Mouse (Mus musculus) urinary bladder, postnatal 4 days (tissue): ENCODE measurements at regions not wholly inside any gene's neighbourhood (a gene's known extent, or its start where the extent isn't known, plus 50 kb on each side); places are given as distances from the start of the nearest gene placed in this dataset.

ENCODE experiments used
- DNase-seq, 2 experiments: peaks; one replicate each; pipeline ENCODE4 v3.0.0; 2021 to 2022; ENCODE audit warnings: low spot score in 2 of 2

DNA sequence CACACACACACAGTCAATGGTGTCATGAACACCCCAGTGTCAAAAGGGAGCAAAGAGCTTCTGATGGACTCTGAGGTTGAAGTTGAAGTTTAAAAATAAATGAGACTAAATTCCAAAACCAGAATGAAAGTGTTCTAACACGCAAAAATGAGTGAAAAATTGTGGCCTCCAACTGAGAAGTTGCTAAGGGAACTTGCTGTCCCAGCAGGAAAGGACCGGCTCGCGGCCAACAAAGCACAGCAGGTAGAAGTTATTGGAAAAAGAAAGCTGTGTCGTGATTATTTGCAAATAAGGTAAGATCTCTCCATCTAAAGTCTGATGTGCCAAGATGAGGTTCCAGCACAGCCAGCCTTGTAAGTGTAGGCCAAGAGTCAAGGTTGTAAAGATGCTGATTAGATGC lies 169.7 kb downstream of the Nrp2 start:
- DNase-seq: no peak

DNA sequence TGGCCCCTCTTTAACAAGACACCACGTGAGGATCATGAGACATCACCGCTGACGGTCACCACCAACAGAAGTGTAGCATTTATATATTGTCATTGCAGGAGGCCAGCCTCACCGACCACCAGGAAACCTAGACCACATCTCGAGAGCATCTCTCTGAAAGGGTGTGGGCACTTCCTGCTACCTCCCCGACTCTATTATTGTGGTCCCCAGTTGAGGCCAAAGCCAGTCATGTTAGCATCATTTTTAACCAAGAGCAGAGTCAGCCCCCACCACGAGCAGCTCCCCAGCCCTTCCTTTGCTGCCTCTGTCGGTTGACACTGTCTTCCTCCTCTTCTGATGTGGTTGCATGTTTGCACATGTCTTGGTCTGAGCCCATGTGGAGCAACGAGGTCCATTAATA lies 172.5 kb downstream of the Nrp2 start:
- DNase-seq: no peak

DNA sequence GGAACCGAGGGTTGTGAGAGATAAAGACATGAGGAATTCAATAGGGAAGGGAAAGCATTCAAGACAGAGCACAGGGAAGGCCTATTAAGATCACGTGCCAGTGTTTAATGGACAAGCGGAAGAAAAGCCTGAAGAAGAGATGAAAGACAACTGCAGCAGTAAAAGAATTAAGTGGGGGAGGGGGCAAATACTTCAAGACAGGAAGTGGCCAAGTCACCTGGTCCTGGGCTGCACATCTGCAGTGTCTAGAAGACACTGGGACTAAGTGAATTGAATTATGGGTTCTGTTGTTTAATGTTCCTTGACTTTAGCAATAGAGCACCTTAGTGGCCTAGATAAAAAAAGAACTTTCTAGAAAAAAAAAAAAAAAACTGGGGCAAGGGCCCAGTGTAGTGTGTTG lies 173.6 kb downstream of the Nrp2 start:
- no peak for DNase-seq

DNA sequence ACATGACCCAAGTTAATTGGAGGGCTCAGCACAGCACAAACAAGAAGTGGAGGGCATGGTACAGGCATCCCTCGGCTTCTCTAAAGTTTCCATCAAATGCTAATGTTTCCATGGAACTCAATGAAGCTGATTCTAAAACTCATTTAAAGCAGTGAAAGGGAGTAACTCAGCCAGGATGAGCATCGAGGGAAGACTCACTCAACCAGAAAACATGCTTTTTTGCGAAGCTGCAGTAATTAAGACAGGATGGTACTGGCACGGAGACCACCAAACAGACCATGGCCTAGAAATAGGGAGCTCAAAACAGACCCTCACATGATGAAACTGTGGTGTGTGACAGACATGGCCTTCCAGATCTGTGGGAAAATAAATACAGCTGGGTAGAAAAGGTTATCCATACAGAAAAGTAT lies 177.8 kb downstream of the Nrp2 start:
- no peak for DNase-seq

DNA sequence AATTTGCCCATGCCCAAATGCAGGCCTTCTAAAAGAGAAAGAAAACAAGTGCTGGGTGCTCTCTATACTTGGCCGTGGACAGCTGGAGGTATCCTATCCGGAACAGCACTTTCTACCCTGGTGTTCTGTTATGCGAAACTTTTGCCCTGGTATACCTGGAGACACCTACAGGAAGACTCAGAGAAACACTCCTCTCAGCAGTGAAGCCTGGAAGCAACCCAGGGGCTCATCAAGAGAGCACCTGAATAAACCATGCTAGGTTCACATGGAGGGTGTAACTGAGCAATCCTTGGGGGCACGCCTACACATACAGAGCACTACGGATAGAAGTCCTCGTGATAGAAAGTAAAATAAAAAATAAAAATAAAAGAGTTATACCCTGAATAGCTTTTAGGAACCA lies 178.4 kb downstream of the Nrp2 start:
- DNase-seq: no peak

DNA sequence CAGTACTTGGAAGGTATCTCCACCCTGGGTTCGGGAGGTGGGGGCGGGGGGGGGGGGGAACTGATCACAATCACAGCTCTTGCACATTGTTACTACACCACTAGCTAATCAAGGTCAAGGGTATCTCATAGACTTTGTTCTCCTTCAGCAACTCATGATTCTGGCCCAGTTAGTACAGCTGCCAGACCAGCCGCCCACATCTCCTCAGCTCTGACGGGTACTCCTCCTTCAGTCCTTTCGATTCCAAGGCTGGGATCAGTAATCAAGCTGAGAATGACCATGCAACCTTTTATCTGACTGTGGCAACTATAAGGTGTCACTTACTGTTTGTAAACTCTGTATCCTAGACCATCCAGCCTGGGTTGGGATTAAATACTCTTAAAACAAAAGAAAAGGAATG lies 178.9 kb downstream of the Nrp2 start:
- no peak for DNase-seq

DNA sequence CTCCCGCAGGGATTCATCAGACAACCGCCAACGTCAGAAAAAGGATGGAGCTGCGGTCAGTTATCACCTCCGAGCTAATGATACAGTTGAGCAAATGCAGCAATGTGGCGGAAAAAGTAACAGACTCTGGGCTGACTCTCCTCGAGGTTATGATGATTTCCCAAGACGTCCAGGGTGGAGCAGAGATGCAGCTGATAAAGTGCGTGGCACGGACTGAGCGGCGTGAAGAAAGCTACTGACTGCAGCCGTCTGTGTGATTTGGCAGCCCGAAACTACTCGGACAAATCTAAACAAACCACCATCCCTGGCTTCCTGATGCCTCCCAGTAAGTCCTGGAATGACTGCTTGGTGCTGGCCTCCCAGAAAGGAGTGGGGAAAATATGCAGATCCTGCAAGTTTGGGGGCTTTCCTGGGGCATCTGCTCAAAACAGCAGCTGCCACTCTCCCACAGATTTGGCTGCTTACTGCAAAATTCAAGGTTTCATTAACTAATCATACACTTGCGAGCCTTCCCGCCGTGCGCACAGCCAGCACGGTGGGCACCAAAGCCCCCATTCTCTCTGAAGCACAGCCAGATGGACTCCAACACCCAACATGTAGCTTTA lies 181.9 kb downstream of the Nrp2 start:
- no peak for DNase-seq

DNA sequence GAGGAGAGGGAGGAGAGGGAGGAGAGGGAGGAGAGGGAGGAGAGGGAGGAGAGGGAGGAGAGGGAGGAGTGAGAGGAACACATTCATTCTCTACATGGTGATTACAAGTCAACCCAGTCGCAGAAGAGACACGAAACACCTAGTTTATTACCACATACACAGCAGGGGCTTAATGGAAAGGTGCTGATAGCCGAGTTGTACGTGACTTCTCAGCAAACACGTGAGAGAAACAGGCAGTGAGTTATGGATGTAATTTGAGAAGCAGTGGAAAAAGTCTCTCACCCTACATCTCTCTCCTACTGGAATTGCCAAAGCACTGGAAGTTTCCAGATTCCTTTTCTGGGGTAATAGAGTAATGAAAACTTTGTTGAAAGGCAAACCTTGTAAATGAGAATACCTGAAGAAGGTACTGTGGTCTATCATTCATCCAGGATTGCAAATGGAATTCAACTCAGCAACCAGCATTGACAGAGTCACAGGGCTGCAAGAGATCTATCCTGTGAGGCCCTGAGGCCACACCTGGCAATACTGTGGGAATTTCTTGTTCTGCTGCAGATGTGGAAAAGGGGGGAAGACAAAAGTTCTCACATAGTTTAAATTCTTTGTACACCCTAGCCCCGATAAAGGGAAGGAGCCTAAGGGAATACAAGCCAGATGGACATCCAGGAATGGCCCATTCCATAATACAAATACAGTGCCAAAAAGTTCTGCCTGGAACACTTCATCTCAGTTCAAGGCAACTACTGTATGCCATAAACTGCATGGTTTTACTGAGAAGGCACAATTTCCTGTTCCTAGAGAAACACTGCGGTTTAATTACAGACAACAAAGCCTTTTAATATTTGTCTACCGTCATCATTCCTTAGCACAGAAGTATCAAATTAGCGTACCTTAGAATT lies 184.7 kb downstream of the Nrp2 start:
- peak in 1 of 2 experiments; percentile 2 for DNase-seq

DNA sequence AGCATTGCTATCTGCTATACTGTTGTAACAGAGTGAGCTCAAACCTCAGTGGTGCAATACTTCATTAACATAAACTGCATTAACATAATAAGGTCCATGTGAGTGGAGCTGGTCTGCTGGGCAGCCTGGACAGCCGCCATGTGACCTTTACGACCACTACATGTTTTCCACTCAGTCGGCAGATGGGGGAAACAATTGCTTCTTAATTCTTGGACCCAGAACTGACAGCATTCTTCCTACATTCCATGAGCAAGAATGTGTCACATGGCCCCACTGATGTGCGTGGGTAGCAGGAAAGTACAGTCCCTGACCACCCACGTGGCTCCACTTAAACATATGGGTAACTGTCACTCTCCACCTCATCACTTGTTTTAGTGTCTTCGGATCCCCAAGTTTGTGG lies 198.3 kb downstream of the Nrp2 start:
- peak in 1 of 2 experiments; percentile 14 for DNase-seq

DNA sequence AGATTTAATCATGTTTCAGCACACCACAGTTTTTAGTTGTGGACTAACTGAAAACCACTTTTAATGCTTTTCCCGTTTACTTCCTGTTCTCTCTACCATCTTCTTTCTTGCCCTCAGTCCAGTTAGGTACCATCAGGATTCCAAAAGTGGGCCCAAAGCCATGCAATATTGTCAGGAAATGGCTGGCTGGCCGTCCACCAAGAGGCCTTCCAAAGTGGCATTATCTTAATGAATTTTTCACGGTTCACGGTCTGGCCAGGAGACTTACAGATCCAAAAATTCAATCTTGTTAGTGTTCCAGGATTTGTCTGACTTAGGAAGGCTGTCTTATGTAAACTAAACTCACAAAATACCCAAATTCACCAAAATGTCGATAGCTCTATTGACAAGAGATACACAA lies 198.8 kb downstream of the Nrp2 start:
- peak in 1 of 2 experiments; percentile 11 for DNase-seq

DNA sequence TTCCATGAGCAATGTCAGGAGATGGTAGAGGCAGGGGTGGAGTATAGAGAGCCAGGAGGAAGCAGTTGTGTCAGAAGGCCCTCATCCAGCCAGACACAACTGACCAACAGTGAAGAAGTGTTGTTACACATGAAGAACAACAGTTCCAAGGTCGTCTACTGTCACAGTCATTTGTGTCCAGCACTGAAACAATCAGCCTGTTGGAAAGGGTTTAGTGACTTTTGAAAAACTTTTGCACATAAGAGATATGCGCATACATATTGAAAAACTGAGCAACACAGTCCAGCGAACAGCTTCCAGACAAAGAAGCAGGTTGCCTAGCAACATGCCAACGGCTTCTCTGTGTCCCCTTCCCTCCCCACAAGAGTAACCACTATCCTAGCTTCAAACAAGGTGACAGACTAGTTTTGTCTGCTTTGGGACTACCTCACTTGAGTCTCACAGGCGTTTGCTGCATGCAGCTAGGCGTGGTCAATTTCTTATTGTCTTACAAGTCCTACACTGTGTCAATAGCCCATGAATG lies 199.9 kb downstream of the Nrp2 start:
- peak in 1 of 2 experiments; percentile 5 for DNase-seq

DNA sequence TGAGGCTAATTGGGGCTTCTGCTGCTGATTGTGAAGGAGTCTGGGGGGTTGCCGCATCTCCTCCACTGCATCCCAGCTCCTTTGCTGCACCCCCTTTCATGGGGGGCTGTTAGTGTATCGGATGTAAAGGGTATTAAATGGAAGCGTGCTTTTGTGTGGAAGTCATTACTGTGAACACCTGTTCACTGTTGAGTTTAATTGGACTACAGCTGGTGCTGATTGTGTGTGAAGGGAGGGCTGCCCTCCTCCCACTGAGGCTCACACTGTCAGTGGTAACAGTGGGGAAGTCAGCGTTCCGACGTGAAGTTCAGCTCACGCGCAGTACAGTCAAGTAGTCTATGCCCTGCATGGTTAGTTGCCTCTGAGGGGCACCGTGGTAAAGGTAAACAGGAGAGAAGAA lies 202.7 kb downstream of the Nrp2 start:
- DNase-seq: peak in 1 of 2 experiments; percentile 5

DNA sequence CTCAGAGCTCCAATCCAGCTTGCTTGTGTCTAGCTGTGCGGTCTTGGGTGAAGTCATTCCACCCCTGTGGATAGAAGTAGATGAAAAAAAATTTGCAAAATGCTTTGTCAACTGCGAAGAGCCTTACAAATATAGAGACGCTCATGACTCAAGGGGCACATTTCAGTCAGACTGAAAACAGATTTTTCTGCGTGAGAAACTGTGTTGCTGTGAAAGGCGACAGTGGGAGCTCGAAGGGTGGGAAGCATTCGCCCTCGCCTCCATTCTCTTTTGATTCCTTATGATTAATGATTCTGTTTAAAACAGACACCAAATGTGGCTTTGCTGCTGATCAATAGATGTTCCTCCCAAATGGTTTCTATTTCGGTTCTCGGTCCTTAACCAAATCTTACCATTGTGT lies 204.2 kb downstream of the Nrp2 start:
- DNase-seq: no peak
